Mouse (Mus musculus): ENCODE results near the gene Babam2. TPM values are rescaled to one million over a fixed set of nuclear protein-coding genes. Genes with fewer than 3 reads are reported as not detected.
"Not testable (repeated sequence)": the region's sequence is repeated elsewhere in the genome, so short reads cannot be mapped to it uniquely, and the experiment has no call there.

The Babam2 gene
- total RNA-seq, 2 experiments from 2014 or later: 81.6 to 148 TPM

- no peak for DNase-seq (ENCODE audit: low spot score in 2 of 2)
Observed at GRCm38 (mm10) chr5:31827304-31827703, 129.8 kb downstream of the Babam2 start.

DNA sequence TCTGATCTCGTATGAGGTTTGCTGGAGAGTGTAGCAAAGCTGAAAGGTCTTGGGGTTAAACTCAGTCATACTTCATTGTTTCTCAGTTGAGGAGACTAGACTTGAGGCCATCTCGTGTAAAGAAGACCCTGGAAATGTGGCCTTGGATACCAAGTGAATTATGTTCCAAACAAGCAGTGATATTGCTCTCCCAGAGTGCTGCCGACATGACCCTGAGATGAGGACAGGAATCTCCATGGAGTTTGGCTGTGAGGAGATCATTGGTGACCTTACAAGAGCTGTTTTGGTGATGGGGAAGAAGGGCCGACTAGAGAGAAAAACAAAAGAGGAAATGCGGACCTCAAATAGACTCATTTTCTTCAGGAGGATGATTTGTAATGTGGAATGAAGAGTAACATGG, 130.4 kb downstream of the Babam2 start:
- DNase-seq (ENCODE audit: low spot score in 2 of 2): no peak

DNA sequence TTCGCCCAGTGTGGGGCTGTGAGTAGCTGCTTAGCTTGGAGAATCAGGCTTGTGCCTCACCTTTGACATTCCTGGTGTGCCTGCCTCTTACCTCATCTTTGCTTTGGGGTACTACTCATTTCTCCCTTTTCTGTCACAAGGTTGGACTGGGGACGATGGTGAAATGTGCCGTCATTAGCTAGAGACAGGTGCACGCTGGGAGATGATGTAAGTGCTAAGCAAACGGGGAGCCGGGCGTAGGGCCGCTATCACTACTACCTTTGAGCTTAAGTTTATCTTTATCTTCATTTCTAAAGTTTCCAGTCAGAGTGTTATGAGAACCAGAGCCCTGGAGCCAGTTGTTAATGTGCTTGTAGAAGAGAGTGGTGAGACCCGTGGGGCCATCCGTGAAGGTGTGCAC, 131.3 kb downstream of the Babam2 start:
- DNase-seq (ENCODE audit: low spot score in 2 of 2): no peak

DNA sequence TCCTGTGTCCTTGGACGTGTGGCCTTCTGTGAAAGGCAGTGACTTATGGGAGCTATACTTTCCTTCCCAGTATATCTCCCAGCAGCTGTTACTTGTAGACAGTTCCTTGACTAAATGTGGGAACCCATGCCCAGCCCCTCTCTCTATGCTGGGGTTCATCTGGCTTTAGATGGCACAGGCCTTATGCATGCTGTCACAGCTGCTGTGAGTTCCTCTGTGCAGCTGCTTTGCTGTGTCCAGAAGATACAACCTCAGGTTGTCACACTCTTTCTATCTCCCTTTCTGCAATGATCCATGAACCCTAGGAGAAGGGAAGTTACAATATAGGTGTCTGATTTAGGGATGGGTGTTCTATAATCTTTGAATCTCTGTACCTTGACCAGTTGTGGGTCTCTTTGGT, 132.1 kb downstream of the Babam2 start:
- DNase-seq (ENCODE audit: low spot score in 2 of 2): no peak

- no peak for DNase-seq (ENCODE audit: low spot score in 2 of 2)
Observed at GRCm38 (mm10) chr5:31831587-31831986, 134.1 kb downstream of the Babam2 start.

DNA sequence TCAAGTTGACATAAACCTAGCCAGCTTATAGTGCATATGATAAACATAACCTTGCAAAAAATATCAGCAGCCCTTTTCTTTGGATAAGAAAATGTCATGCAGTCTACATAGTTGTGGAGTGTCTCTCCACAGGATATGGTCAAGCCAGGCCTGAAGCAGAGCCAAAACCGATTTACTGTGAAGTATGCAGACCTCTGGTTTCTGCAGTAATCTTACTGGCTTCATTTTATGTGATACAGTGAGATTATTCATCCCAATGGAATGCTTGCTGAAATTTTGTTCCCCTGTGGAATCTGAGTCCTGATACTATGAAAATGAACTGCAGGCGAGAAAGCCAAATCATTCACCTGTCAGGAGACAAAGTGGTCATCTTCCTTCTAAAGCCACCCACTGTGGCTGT, 138.2 kb downstream of the Babam2 start:
- DNase-seq (ENCODE audit: low spot score in 2 of 2): no peak

GRCm38 (mm10) chr5:31839973-31840372, 142.5 kb downstream of the Babam2 start:
- no peak for DNase-seq (ENCODE audit: low spot score in 2 of 2)

DNA sequence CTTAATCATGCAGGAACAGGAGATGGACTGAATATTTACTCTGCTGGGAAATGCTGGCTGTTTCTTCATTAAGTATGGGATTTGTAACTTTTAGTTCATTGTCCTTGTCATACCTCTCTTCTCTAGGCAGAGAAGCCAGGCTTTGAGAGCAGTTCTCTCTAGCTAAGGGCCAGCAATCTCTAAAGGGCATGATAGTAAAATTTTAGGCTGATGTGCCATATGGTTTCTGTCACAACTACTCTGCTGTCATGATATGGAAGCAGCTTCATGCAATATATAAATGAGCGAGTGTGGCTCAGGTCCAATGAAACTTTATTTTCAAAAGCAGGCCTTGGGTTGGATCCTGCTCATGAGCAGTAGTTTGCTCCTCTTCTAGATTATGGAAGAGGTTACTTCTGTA, 142.9 kb downstream of the Babam2 start:
- no peak for DNase-seq (ENCODE audit: low spot score in 2 of 2)

GRCm38 (mm10) chr5:31844856-31845255, 147.4 kb downstream of the Babam2 start:
- DNase-seq (ENCODE audit: low spot score in 2 of 2): no peak

- no peak for DNase-seq (ENCODE audit: low spot score in 2 of 2)
Observed at GRCm38 (mm10) chr5:31846971-31847370, 149.5 kb downstream of the Babam2 start.

DNA sequence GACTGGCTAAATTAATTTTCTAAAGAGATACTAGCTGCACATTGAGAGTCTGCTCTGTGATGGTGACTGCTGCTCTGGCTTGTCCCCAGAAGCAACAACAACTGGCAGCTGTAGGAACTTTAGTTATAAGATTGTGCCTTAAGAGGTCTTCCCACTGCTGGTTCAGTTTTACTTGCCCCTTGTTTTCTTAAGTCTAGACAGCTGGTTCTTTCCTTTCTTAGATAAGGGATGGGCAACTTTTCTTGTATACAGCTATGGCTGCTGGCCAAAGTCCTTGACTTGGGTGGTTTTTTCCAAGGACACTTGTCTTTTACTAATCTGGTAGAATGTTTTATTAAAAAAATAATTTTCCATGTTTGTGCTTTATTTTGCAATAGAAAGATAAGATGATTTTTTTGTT, 151.5 kb downstream of the Babam2 start:
- DNase-seq (ENCODE audit: low spot score in 2 of 2): no peak

GRCm38 (mm10) chr5:31852786-31853185, 155.3 kb downstream of the Babam2 start:
- DNase-seq (ENCODE audit: low spot score in 2 of 2): no peak

- DNase-seq (ENCODE audit: low spot score in 2 of 2): no peak
Observed at GRCm38 (mm10) chr5:31853831-31854230, 156.3 kb downstream of the Babam2 start.

- DNase-seq (ENCODE audit: low spot score in 2 of 2): not testable (repeated sequence)
Observed at GRCm38 (mm10) chr5:31858877-31859276, 161.4 kb downstream of the Babam2 start.

GRCm38 (mm10) chr5:31860426-31860825, 162.9 kb downstream of the Babam2 start:
- DNase-seq (ENCODE audit: low spot score in 2 of 2): no peak

DNA sequence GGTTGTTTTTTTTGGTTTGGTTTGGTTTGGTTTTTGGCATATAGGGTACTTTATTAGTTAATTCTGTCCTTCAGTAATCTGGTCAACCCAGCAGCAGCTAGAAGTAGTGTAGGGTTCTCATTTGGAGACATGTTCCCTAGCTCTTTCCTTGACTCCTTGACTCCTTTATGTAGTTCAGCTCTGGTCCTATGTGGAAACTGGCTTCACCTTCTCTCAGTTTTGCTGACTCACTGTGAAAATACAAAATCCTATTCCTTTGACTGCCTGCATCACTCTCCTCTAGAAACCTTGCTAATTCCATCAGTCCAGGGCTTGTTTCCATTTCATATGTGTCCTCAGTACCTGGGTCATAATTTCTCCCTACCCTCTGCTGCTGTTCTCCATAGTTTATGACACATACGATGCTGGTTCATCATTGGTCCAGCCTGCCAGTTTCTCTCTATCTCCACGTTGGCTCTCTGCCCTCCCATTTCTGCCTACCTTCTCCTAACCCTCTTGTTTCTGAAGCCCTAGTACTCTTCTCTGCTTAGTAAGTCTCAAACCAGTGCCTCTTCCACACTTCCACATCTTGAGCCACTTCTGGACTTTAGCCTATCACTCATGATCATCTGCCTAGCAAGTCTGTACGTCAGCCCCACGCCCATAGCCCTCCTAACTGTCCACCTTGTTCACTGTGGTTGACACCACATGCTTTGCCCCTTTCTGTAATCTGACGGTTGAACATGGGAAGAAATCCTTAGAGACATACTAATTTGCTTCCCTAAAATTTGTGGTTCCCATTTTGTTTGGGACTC, 163.5 kb downstream of the Babam2 start:
- DNase-seq (ENCODE audit: low spot score in 2 of 2): no peak

GRCm38 (mm10) chr5:31862753-31863468, 165.4 kb downstream of the Babam2 start:
- DNase-seq (ENCODE audit: low spot score in 2 of 2): no peak

- no peak for DNase-seq (ENCODE audit: low spot score in 2 of 2)
Observed at GRCm38 (mm10) chr5:31864095-31864494, 166.6 kb downstream of the Babam2 start.

DNA sequence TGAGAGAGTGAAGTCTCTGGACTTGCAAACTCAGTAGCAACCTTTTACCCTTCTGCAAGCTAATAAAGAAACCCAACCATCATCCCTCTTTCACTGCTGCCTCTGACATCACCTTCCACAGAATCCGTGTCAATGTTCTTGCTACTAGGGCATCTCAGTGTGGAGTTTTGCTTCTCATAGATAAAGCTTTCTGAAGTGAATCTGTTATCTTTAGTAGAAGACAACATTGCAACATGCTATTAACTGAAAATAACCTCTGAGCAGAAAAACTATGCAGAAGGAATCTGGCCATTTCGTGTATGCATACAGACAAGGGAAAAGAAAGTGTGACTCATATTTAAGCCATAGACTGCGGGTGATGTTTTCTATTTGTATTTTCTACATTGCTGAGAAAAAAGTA, 168.6 kb downstream of the Babam2 start:
- no peak for DNase-seq (ENCODE audit: low spot score in 2 of 2)

GRCm38 (mm10) chr5:31870856-31871520, 173.5 kb downstream of the Babam2 start:
- no peak for DNase-seq (ENCODE audit: low spot score in 2 of 2)

DNA sequence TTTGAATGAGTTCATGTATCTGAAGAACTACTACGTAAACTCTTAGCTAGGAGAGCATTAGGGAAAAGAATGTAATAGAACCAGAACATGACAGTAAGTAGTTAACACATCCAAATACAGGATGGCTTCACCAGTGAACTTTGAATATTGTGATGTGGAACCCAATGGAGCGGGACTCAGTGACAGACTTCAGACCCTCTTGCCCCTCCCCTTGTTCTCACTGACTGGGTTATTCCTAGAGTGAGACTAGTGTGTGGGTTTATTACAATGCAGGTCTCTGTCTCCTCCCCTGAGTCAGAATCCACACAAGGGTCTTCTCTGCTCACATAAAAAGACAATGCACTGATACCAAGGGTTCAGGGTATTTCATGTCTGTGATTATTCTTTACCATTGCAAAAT, 175.8 kb downstream of the Babam2 start:
- DNase-seq (ENCODE audit: low spot score in 2 of 2): no peak

GRCm38 (mm10) chr5:31874543-31874942, 177.1 kb downstream of the Babam2 start:
- DNase-seq (ENCODE audit: low spot score in 2 of 2): no peak

Data from adrenal gland, adult 18-20 months (tissue).